Mouse (Mus musculus) neural tube, embryonic 10.5 days (tissue): ENCODE results near the gene BC048671.

Experiments used
- DNase-seq: peaks from one replicate; pipeline ENCODE4 v3.0.0-alpha.2; 2017; ENCODE audit warnings: low spot score; ENCODE audit errors: extremely low spot score

The BC048671 gene

DNA sequence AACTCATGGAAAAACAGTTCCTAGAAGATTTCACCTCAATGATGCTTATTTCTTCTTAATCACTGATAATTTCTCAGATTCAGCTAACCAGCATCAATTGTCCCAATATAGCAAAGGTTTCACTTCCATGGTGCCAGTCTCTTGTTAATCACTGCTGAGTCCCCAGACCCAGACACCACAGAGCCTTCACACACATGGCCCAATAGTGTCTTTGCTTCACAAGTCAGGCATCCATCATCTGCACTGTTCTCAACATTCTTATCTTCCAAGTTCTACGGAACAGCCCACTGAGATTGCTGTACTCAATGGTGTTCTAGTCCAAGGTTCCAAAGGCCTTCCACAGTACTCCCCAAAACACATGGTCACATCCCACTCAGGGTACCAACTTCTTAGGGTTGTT is at the start of gene BC048671:
BC048671 (plus strand) TSS at position 301 of the 400 bp plus-strand sequence.
- no peak for DNase-seq

GRCm38 (mm10) chr6:90288265-90288664 is 12.8 kb upstream of the BC048671 start:
- DNase-seq = no peak

DNA sequence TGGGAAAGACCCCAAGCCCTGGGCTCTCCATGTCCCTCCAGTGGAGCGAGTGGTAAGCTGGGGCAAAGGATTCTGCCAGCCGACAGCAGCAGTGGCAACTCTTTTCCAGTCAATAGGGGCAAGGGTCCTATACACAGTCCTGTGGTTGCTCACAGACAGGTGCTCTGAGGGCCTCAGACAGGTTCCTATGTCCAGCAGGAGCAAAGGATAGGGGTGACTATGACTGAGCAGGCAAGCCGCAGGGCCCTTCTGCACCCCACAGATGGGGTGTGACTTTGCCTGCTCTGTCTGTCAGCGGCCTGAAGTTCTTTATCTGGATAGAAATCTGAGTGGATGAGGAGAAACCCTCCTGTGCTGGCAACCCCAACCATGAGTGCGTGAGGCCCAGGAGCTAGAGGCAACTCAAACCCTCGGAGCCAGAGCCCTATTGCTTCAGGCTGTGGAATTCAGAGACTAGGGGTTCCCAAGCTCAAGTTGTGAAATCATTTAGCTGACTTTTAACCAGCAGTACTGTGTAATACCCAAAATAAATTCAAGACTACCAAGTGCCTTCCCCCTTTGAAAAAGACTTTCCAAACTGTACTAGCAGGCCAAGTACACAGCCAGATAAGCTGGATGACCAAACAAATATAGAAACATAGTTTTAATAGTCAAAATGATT is 5.4 kb downstream of the BC048671 start:
- no peak for DNase-seq

GRCm38 (mm10) chr6:90308839-90309778 is 8.1 kb downstream of the BC048671 start:
- DNase-seq = no peak

DNA sequence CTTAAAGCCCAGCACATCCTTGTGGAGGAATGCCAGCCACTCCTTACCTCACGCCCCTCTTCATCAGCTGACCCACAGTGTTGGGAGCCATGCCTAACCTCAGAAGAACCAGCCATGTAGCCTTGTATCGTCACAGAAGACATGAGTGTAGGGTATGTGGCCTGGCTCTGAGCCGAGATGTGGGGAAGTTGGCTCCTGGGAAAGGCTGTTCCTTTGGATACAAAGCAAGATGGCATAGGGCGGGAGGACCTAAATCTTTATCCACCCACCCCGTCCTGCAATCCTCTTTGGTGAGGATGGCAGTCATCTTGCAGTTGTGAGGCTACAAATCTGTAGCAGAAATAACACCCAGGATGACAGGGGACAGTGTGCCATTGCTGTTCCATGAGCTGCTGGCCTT is 14.9 kb downstream of the BC048671 start:
- DNase-seq = no peak

GRCm38 (mm10) chr6:90317510-90318258 is 16.7 kb downstream of the BC048671 start:
- DNase-seq = no peak

- no peak for DNase-seq
Observed at GRCm38 (mm10) chr6:90319019-90319418, 18.0 kb downstream of the BC048671 start.

DNA sequence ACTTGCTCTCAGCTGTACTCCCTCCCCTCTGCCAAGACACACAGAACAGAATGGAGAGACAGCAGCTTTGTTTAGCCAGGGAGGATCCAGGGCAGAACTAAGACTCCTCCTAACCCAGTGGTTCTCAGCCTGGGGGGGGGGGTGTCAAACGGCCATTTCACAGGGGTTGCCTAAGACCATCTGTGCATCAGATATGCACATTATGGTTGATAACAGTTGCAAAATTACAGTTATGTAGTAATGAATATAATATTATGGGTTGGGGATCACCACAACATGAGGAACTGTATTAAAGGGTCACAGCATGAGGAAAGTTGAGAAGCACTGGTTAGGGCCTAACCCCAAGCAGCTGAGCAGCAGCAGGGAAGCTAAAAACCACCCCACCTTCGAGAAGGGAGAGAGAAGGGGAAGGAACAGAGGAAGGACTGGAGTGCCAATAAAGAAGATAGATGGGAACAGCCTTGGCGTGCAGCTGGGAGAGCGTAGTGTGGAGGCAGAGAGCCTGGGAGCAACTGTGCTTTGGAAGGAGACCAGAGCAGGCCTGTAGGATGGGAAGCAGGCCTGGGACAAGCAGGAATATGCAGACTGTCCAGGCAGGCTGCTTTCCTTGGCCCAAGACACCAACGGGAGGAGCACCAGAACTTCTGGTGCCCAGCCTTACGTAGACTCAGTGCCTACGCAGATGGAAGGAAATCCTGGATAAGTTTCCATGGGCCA is 18.6 kb downstream of the BC048671 start:
- DNase-seq = no peak

GRCm38 (mm10) chr6:90320429-90320828 is 19.4 kb downstream of the BC048671 start:
- DNase-seq = no peak

DNA sequence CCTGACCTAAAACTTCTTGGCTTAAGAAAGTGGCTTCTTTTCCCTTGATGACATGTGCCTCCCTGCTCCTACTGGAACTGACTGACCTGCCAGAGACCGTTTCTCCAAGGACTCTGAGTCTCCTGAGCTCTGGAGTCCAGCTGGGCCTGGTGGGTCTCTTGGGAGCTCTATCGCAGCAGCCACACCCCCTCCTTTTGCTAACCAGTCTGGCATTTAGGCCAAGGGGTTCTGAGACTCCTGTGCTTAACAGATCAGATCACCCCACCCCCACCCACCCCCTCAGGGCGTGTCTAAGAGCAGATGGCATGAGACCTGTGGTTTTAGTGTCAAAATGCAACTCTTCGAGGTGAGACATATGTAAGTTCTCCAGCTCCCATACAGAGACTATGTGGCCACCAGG is 20.8 kb downstream of the BC048671 start:
- DNase-seq = no peak

DNA sequence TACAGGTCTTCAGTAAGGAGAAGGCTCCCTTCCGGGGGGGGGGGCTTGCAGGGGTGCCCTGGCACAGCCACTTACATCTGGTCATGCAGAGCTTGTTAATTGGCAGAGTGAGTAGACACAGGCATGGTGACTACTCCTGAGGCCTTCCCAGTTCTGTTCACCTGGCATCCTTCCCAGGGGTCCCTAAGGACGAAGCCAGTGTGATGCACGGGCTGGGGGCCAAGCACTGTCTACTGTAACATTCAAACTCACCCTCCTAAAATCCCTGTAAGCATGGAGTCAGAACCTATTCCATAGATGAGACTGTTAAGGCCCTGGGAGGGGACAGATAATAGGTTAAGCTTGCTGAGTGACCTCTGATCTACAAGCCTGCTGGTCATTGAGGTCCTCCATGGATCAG is 23.0 kb downstream of the BC048671 start:
- DNase-seq = no peak

GRCm38 (mm10) chr6:90324463-90324862 is 23.4 kb downstream of the BC048671 start:
- no peak for DNase-seq

DNA sequence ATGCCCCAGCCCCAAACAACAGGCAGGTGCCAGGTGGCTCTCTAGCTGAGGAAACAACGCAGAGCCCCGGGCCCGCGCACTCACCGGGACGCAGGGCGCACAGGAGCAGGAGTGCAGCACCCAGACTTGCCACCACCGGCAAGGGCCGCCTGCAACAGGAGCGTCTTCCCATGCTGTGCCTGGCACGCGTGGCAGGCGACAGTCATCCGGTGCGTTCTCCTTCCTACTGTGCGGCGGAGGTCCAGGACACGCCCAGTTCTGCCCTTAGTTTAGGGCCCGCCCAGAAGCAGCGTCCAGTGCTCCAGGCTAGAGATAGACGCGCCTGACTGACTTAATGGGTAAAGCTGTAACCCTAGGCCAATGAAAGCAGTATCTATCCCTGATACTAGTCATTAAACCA is 24.0 kb downstream of the BC048671 start, which contains the start of gene Chst13:
Chst13 (minus strand) TSS at position 195 of the 400 bp plus-strand sequence.
- no peak for DNase-seq

DNA sequence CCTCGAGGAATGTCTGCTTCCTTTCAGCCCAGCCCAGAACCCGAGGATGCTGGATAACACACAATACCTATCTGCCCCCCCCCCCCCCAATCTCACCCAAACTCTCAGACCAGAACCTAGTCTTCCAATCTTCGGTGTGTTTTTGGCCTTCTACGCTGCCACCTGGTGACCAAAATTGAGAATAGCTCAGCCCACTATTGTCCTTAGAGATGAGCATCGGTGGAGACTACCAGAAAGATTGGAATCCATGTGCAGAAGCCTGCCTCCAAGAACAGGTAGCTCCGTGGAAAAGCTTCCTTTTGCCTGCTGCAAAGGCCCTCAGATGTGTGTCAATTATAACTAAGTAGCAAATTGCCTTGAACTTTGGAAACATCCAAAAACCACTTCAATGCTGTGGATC is 26.7 kb downstream of the BC048671 start:
- DNase-seq = no peak

- no peak for DNase-seq
Observed at GRCm38 (mm10) chr6:90329953-90330352, 28.9 kb downstream of the BC048671 start.

DNA sequence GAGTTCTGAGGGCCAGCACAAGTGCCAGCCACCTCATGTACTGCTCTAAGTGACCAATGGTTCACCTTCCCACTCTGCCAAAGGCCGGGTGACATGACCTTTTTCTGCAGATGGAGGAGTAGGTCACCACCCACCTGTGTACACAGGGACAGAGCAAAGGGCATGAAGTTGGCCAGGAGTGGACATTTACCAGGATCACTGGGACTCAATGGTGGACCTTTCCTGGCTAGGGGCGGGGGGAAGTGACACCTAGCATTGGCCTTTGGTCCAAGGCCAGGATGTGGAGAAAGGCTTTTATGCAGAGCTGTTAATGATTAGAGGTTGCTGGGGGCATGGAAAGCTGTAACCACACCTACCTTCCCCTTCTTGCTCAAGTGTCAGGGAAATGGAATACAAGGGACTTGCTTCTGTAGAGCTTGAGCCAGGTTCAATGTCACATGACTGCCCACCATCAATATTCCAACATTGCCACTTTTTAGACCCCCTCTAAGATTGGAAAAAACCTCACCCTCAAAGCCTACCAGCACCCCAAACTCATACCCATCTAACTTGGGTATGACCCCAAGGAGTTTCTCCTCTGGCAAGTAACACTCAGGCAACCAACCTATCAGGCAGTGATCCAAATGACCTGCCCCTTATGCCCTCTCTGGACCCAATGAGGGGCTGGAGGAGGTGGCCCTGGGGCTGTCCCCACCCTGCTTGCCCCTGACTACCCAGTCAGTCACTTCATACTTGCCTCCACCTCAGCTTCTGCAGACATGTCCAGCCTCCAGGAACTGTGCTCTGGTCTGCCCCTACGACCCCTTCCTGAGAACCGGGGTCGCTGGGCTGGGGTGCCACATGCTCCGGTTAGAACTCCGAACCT is 31.8 kb downstream of the BC048671 start, which contains the start of gene Uroc1:
Uroc1 (plus strand) TSS at position 724 of the 865 bp plus-strand sequence.
- DNase-seq = no peak

GRCm38 (mm10) chr6:90334244-90334643 is 33.2 kb downstream of the BC048671 start:
- no peak for DNase-seq

DNA sequence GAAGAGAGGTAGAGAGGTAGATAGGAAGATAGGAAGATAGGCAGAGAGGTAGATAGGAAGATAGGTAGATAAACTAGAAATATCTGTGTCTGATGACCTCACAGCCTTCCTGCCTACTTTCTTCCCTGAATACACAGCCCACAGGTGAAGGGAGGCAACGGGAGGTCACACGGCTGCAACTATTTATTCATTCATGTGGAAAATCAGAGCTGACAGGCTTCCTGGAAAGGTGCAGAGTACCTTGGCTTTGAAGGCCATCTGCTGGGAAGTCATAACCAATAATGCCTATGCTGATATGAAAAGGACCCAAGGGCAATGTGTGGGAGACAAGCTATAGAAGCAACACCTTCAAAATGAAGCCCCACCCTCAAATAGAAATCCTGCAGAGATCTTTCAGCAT is 41.3 kb downstream of the BC048671 start:
- no peak for DNase-seq

GRCm38 (mm10) chr6:90347183-90347582 is 46.2 kb downstream of the BC048671 start:
- DNase-seq = no peak

DNA sequence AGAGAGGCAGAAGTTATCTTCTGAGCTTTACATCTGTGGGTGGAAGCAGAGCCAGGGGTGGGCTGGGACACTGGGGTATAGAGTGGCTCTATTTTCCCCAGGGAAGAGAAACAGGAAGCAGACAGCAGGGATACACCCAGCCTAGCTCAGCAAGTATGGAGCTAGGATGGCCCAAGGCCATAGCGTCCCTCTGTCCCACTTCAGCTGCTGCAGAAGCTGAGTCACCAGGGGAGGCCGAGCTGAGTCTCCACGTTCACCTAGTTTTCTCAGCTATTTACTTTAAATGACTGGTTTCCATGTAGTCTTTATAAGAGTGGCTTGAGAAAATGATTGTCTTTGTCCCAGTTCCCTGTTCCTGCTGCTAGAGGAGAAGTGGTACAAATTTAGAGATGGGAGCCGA is 47.5 kb downstream of the BC048671 start:
- no peak for DNase-seq
